Mouse (Mus musculus): ENCODE results near the gene Smlr1.

Gene Smlr1

GRCm38 (mm10) chr10:25535891-25536331, at the start of gene Smlr1:
Gene Smlr1 (minus strand): TSS chr10:25536267.
- in situ Hi-C loops (cut with MboI, MseI): no loop called here

- in situ Hi-C loops (cut with MboI, MseI): no loop called here
These were observed 48.8 kb upstream of the Smlr1 start for GRCm38 (mm10) chr10:25584899-25585298.

GRCm38 (mm10) chr10:25580066-25580465, 44.0 kb upstream of the Smlr1 start:
- in situ Hi-C loops (cut with MboI, MseI): no loop called here

GRCm38 (mm10) chr10:25571319-25572240, 35.5 kb upstream of the Smlr1 start:
- in situ Hi-C loops (cut with MboI, MseI): no loop called here

- in situ Hi-C loops (cut with MboI, MseI): no loop called here
These were observed 16.9 kb upstream of the Smlr1 start for GRCm38 (mm10) chr10:25552936-25553335.

- in situ Hi-C loops (cut with MboI, MseI): no loop called here
These were observed 5.0 kb upstream of the Smlr1 start for GRCm38 (mm10) chr10:25541097-25541496.

- in situ Hi-C loops (cut with MboI, MseI): no loop called here
These were observed 3.7 kb upstream of the Smlr1 start for GRCm38 (mm10) chr10:25539771-25540168.

- in situ Hi-C loops (cut with MboI, MseI): no loop called here
These were observed 3.2 kb upstream of the Smlr1 start for GRCm38 (mm10) chr10:25539146-25539770.

- in situ Hi-C loops (cut with MboI, MseI): no loop called here
These were observed 2.7 kb upstream of the Smlr1 start for GRCm38 (mm10) chr10:25538738-25539137.

- in situ Hi-C loops (cut with MboI, MseI): no loop called here
These were observed 554 bp upstream of the Smlr1 start for GRCm38 (mm10) chr10:25536621-25537020.

GRCm38 (mm10) chr10:25534467-25534866, 1.6 kb downstream of the Smlr1 start:
- in situ Hi-C loops (cut with MboI, MseI): no loop called here

GRCm38 (mm10) chr10:25533513-25534246, 2.4 kb downstream of the Smlr1 start:
- in situ Hi-C loops (cut with MboI, MseI): no loop called here

- in situ Hi-C loops (cut with MboI, MseI): no loop called here
These were observed 3.0 kb downstream of the Smlr1 start for GRCm38 (mm10) chr10:25533105-25533504.

GRCm38 (mm10) chr10:25531335-25531734, 4.7 kb downstream of the Smlr1 start:
- in situ Hi-C loops (cut with MboI, MseI): no loop called here

- in situ Hi-C loops (cut with MboI, MseI): no loop called here
These were observed 8.9 kb downstream of the Smlr1 start for GRCm38 (mm10) chr10:25527126-25527525.

GRCm38 (mm10) chr10:25526622-25527021, 9.4 kb downstream of the Smlr1 start:
- in situ Hi-C loops (cut with MboI, MseI): no loop called here

GRCm38 (mm10) chr10:25526156-25526555, 9.9 kb downstream of the Smlr1 start:
- in situ Hi-C loops (cut with MboI, MseI): no loop called here

GRCm38 (mm10) chr10:25523727-25524126, 12.3 kb downstream of the Smlr1 start:
- in situ Hi-C loops (cut with MboI, MseI): no loop called here

GRCm38 (mm10) chr10:25520428-25520827, 15.6 kb downstream of the Smlr1 start:
- in situ Hi-C loops (cut with MboI, MseI): no loop called here

- in situ Hi-C loops (cut with MboI, MseI): no loop called here
These were observed 16.1 kb downstream of the Smlr1 start for GRCm38 (mm10) chr10:25519954-25520353.

- in situ Hi-C loops (cut with MboI, MseI): no loop called here
These were observed 22.2 kb downstream of the Smlr1 start for GRCm38 (mm10) chr10:25513821-25514220.

GRCm38 (mm10) chr10:25503250-25503649, 32.8 kb downstream of the Smlr1 start:
- in situ Hi-C loops (cut with MboI, MseI): no loop called here

Data from T-helper 1 cell (primary cell).